Mouse (Mus musculus) urinary bladder, postnatal 36 days (tissue): Measurements from ENCODE around the gene Cdc7.

Experiments used
- DNase-seq, 2 experiments: peaks; one replicate each; pipeline ENCODE4 v3.0.0; 2022; ENCODE audit warnings: low spot score in 2 of 2, mixed read lengths in 1 of 2

The Cdc7 gene

DNA sequence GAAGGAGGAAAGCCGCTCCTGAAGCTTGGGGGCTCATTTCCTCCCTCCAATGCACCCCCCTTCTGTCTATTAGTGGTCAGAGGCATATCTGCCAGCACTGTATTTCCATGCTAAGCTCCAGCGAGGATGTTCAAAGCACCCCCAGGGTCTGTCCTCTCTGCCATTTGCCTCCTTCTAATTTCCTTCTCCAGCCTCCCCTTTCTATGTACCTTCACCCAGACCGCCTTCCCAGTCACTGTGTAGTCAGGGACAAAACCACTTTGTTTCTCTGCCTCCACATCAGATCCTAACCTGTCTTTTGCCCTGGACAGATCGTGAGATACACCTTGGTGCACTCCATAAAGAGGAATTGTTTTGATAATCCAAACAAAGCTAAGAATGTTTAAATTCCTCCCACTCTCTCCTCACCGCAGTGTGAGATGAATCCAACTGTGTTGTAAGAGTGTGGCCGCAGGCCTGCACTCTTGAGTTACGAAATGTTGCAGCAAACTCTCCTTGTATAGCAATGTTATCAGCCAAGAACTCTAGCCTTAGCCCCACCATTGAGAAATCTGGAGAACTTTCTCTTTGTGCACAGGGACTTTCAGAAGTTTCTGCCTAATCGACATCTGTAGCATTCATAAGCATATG, 27.3 kb downstream of the Cdc7 start:
- peak in 1 of 2 experiments; percentile 54 for DNase-seq

DNA sequence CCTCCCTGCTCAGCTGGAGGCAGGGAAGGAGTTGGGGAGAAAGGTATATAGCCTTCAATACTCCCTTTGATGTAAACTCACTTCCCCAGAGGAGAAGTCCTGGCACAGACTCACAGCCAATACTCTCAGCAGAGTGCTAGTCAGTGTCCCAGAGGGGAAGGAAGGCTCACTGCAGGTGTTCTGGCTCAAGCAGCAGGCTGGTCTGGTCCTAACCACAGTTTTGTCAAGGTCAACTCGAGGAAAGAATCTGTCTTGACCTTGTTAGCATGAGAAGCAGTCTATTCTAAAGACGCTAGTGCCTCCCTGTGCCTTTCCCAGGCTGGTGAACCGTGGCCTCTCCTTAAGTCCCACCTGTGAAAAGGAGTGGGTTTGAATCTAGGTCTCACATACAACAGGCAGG, 30.6 kb downstream of the Cdc7 start:
- no peak for DNase-seq

DNA sequence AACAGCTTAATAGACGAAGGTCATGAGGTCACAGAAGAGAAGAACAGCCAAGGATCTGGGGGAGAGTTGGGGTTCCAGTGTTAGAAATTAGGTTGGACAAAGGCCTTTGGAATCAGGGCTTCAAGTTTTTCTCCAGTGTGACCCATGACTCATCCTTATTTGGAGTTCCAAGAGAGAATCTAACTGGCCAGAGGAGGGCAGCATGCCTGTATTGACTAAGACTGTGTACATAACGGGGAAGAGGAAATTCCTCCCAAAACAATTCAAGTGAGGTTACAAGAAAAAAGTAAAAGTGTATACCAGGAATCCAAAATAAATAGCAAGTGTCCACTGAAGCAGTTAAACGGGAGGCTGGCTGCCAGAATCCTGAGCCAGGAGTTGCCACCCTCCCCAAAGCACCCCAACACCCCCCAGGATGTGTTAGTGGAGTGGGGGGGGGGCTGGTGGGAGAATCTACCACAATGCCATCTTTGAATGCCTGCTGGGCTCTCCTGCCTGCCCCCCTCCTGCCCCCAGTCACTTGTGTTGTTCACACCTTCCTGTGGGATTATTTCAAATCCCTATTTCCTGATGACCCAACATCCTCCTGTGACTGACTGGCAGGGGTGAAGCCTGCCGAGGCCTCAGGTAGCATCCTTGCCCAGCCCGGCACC, 31.9 kb downstream of the Cdc7 start:
- peak; percentile 52 to 77 for DNase-seq

DNA sequence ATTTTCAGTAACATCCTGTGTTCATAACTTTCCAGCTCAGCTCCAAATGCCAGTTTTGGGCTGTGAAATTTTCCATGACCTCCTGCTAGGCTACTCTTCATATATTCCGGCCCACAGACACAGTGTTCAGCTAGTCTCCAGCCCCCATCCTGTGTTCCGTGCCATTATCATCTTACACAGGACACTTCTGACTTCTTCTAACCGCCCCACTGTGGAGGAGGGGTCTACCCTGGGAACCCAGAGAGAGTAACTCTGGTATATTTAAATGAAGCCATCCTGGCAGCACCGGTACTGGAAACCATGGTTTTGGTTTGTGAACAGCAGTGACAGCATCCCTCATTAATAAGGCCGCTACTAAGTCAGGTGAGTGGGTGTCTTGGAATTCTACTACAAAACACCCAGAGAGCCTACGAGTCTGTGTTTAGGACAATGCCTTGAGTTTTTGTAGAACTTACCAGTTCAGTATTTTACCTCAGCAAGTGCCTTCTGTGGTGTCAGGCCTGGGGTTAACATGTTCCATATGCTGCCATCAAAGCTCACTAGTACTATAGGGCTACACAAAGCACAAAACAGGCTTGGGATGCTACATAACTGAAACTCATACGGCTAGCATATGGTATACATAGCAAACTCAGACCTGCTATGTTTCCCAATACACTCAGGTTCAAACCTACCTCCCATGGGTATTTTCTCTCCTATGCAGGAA, 32.6 kb downstream of the Cdc7 start:
- no peak for DNase-seq

DNA sequence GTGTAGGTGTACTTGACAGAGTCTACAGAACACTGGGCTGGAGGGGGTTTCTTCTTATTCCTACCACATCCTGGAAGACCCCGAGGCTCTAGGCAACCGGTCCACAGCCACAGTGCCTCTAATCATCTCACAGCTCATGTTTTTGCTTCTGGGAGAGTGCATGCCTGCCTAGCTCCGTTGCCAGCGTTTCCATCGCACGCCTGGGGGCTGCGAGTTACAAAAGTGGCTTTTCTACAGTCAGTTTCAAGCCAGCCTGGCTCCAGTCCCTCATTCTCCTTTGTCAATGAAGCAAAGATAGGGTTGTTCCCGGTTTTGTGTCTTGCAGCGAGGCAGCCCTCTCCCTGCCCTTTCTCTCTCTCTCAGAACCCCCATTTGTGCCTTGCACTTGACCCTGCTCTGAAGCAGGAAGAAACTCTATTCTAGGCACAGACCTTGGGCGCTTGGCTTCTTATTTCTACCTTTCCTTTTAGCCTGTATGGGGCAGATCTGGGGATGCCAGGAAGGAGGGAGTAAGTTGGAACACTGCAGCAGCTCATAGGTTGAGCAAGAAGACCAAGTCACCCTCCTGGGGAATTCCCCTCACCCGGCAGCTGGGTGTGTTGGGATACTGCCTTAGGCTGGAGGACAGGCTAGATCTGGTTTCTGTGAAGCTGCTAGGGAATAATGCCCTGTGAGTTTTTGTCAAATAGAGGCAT, 37.4 kb downstream of the Cdc7 start:
- DNase-seq: no peak

DNA sequence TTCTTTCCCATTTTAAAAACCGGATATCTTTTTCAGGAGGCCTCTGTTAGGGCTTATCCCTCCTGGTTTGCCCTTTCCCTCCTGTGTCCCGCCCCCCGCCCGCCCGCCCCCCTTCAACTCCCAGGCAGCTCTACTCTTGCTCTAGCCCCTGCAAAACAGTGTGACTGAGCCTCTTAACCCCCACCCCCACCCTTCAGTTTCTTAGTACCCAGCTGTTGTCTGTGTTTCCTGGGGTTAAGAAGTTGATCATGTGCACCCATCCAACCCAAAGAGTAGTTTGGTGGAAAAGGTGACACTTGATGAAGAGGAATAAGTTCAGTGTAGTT, 37.9 kb downstream of the Cdc7 start:
- no peak for DNase-seq

DNA sequence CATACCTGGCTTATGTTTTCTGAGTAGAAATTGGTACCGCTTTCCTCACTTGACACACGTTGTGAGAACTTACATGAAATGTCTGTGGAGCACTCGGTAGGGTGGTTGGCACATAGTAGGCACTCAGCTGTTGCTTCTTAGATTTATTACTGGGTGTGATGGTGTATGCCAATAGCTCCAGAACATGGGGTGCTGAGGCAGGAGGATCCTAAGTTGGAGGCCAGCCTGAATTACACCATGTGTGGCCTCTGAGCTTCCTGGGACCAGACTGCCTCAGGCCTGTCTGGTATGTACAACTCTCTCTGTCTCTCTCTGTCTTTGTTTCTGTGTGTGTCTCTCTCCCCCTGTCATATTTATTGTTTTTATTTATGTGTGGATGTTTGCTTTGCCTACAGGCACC, 45.6 kb downstream of the Cdc7 start:
- no peak for DNase-seq

DNA sequence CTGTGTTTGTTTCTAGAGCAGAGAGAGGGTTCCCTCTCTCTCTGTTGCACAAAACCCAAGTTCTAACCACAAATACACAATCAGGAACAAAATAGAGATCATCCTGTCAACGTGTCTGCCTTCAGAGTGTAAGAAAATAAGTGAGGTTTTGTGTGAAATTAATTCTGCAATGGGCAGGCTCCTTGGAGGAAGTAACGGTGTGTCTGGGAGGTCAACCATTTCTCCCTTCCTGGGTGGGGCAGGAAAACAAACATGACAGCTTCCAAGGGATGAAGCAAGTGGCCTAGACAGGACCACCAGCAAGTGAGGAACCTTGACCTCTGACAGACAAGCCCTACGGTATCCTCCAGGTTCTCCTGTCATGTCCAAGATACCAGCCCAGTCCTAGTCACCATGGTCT, 46.2 kb downstream of the Cdc7 start:
- DNase-seq: no peak

DNA sequence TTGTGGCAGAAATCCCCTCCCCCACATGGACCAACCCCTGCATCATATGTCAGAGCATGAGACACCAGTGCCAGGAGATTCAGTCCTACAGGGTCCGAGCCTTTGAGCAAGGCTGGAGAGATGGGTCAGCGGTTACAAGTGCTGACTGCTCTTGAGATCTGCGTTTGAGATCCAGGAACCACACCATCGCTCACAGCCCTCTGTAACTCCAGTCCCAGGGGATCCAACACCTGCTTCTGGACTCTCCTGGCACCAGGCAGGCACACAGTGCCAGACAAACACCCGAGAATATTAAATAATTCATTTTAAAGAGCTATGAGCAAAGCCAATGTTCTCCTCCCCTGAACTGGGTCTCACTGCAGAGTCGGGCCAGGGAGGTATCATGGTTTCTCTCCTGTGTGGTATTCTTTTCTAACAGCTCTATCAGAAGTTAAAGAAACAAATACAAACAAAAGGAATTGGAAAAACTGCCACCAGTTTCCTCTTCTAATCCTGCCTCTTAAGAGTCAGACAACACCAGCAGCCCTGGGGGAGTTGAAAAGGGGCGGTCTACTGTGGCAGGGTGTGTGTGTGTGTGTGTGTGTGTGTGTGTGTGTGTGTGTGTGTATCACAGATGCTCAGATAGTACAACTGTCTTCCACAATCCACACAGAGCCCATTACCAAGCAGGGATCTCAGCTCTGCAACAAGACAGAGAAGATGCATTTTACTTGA, 47.4 kb downstream of the Cdc7 start:
- no peak for DNase-seq

DNA sequence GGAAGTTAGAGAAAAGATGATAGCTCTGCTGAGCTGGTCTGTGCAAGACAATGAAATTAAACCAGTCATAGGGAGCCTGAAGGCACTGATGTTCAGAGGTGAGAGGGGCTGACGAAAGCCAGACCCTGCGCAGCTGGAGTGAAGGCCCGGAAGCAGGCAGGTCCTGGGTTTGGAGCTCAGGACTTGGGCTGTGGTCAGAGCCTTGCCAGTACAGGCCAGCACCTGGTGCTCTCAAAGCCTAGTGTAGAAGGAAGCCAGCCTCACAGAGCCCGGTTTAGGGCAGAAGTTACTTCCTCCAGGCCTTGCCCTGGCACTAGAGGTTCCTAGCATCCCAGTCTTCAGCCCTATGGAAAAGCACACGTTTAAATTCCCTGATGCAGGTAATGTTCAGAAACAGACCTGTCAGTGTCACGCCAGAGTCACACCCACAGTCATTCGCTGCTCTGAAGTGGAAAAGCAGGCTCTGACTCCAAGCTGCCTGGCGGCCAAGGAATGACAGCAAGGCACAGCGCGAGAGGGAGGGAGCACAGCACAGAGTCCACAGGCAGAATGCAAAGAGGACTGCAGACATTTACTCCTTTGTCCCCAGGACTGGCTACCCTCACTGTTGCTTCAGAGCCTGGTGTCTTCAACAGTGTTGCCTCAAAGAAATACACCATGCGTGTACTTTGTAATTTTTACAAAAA, 48.1 kb downstream of the Cdc7 start:
- no peak for DNase-seq

DNA sequence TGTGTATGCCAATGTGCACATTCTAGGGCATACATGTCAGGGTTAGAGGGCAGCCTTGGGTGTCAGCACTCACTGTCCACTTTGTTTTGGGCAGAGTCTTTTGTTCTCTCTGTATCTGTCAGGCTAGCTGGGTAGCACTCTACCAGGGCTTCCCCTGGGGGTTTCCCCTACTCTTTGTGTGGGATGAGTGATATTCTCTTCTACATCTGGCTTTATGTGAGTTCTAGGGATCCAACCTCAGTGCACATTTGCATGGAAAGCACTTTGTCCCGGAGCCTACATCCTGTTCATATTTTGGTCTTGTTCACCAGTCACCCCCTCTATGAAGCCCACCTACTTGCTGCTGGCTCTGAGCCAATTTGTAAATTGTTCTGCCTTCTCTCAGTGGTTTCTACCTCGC, 49.3 kb downstream of the Cdc7 start:
- no peak for DNase-seq

DNA sequence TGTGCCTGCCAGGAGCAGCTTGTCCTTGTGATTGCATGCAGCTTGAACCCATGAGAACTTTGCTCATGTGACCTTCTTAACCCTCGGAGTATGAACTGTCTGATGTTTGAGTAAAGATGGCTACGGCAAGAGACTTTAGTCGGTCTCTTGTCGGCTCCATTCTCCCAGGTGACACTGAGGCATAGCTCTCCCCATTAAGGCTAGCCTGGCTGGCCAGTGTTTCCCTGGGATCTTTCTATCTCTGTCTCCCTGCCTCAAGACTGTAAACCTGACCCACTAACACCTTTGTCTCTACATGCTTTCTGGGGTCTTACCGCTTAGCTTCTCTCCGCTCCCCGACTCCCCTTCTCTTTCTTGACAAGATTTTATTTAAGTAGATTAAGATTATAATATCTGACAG, 50.0 kb downstream of the Cdc7 start:
- DNase-seq: no peak

DNA sequence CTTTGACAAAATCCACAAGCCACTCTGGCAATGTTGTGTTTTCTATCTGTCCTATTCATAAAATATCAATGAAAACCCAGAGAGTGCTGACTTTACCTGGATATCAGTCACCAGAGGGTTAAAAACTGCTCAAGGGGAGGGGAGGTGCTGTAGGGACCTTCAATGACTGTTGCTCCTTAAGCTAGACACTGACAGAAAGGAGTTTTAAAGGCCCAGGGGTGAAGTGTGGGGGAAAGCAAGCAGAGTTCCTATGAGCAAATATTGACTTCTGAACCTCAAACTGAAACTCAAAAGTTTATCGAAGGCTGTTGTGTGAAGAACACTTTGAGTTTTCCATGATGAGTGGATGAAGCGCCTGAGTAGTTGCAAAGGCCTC, 50.9 kb downstream of the Cdc7 start:
- DNase-seq: no peak

DNA sequence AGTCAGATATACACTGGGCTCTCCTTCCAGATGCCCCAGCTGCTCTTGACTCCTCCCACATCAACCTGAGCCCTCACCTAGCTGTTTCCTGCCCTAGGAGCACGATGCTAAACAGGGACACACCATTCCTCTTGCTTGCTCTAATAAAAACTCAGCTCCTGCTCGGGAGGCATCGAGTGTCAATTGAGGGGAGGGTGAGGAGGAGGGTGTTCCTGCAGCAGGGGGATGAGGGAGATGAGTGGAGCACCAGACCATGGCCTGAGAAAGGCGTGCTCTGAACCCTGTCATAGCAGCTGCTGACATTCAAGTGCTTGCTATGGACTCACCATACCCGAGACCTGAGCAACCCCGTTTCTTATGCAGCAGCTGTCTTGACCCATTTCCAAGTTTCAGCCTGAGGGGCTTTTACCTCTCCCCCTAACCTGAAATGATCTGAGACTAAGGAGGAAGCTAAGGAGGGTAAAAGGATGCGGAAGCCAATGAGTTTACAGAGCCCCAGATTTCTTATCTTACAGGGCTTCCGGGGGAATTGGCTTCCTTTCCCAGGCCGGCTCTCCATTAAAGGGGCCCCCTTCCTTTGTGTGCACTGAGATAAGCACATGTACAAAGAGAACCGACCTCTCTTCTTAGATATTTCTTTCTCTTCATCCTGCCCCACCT, 51.4 kb downstream of the Cdc7 start:
- no peak for DNase-seq

DNA sequence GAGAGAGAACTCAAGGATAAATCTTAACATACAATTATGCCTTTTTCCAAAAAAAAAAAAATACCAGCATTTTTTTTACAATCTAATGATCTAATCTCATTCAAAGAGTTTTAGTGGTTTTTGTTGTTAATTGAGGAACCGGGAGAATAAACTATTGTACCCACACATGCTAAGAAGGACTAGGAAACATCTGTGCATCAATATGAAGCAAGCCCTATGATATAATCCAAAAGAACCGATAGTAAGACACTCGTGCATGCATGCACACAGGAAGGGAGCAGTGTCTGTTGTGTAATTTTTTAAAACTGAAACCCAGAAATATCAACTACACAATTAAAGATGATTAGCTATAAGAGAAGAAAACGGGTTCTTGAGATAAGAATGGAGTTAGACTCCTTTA, 52.4 kb downstream of the Cdc7 start:
- no peak for DNase-seq

DNA sequence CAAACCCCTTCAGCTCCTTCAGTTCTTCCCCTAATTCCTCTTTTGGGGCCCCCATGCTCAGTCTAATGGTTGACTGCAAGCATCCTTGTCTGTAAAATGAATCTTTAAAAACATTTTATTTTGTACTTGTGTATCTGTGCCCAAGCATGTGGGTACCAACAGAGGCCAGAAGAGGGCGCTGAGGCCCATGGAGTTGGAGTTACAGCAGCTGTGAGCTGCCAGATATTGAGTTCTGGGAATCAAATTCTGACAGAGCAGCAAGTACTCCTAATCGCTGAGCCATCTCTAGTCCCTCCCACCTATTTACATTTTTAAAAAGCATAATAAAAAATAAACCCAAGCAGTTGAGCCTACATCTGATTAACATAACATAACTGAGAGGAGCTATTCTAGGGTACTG, 53.4 kb downstream of the Cdc7 start:
- DNase-seq: no peak

DNA sequence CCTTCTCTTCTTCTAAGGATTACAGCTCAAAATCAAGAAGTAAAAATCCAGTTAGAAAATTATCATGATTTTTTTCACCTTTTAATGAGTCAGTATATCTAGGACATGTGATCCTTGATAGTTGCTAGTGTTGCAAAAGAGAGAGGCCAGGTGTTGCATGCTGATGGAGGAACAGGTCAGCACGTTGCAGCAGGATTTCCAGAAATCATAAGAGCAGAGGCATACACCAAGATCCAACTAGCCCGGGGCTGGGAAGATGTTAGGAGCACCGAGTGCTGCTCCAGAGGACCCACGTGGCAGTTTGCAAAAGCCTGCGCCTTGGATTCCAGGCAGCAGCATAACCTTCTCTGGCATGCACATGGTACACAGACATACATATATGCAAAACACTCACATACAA, 54.9 kb downstream of the Cdc7 start:
- DNase-seq: no peak

DNA sequence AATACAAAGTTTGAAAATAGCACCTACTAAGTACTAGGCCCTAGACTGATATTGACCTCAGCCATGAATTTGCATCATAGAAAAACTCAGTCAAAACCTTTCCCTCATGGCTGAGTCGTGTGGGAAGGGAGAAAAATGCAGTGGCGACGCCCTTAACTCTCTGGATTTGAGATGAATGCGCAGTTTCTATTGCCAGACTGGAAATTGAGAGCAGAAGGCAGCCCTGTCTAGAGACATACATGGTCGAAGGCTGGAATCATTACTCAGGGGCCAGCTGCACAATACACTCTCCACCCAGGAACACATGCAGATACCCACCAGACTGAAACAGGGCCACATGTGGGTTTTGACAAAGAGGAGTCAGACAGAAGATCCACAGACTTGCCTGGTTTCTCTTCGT, 55.8 kb downstream of the Cdc7 start:
- no peak for DNase-seq

DNA sequence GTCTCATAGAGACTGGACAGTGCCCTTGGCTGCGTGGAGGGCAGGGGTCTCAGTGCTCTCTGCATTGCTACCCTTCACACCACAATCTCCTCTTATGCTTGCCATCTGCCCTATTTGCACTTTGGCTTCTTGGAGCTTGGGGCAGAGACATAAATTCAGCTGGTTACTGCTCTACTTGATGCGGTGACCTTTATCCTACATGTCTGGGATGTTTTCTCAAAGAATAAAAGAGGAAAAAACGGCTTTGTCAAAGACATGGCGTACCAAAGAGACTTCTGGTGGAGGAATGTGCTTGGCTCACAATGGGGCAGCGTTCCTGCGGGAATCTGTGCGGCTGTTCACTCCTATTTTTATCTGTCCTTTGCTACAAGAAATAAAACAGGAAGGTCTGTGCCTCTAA, 56.2 kb downstream of the Cdc7 start:
- DNase-seq: no peak

DNA sequence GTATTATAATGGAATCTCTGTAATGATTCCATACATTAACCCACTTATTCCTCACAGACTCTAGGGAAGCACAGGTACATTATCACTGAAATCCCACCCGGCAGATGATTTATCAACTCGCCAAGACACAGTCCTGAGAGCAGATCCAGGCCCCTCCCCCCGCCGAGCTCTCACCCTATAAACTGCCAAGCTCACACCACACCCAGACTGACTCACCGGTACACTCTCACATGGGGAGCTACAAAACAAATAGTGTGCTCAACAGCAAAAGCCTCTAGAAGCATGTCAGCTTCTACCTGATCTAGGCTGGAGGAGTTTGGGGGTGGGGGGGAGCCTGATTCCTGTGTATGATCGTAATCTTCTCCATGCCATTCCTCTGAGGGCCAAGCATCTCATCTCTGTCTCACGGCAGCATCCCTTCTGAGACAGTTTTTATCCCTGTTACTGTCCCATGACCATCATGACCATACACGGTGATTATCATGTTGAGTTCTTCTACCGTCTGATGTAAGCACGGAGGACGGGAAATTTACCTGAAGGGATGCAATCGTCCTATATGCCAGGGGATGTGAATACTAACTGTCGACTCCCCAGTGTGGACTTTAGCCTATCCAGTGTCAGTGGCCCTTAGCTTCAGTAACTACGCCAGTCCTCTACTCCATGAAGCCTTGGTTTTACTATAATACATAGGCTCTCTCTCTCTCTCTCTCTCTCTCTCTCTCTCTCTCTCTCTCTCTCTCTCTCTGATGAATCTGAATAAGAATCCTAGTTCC, 57.4 kb downstream of the Cdc7 start:
- peak in 1 of 2 experiments; percentile 58 for DNase-seq
